Mouse (Mus musculus) layer of hippocampus, postnatal 14 days (tissue): Measurements from ENCODE around the gene Psip1. TPM values are rescaled to one million over a fixed set of nuclear protein-coding genes. Genes with fewer than 3 reads are reported as not detected.
A peak's percentile ranks its signal among the peaks of the same experiment; 100 is the strongest.
"Not testable (repeated sequence)": the region's sequence is repeated elsewhere in the genome, so short reads cannot be mapped to it uniquely, and the experiment has no call there.

Source experiments
- DNase-seq, 2 experiments: peaks; one replicate each; pipeline ENCODE4 v3.0.0; 2021 to 2022; ENCODE audit warnings: low spot score in 2 of 2, mixed read lengths in 1 of 2
- long read RNA-seq, 2 experiments: library from polyadenylated mRNA; stranded (forward); transcript quantifications; one replicate each; pipeline ENCODE4 v2.0.0; 2021
- total RNA-seq, 2 experiments: library from RNA; stranded (reverse); gene quantifications; 2 replicates each; pipeline ENCODE4 v1.2.3; 2021

Psip1 gene
- 100 to 1,000 TPM; 198 to 203 TPM for total RNA-seq
- long read RNA-seq, experiment 1, transcript Psip1-202 (11 exons, 1,973 nt): major isoform, 80 of 234 reads
- long read RNA-seq, experiment 1, transcript Psip1-203 (11 exons, 1,898 nt): minor isoform, 45 of 234 reads
- long read RNA-seq, experiment 1, transcript Psip1-201 (16 exons, 3,251 nt): minor isoform, 57 of 234 reads
- long read RNA-seq, experiment 1, partial matches to known transcripts: 29 of 234 reads
- long read RNA-seq, experiment 1, other reads (novel, unspliced or antisense): 23 of 234 reads
- long read RNA-seq, experiment 2, transcript Psip1-203 (11 exons, 1,898 nt): minor isoform, 67 of 286 reads
- long read RNA-seq, experiment 2, transcript Psip1-202 (11 exons, 1,973 nt): major isoform, 82 of 286 reads
- long read RNA-seq, experiment 2, transcript Psip1-201 (16 exons, 3,251 nt): minor isoform, 54 of 286 reads
- long read RNA-seq, experiment 2, partial matches to known transcripts: 55 of 286 reads
- long read RNA-seq, experiment 2, other reads (novel, unspliced or antisense): 28 of 286 reads

GRCm38 (mm10) chr4:83486117-83486901 is at the start of gene Psip1:
TSS of gene Psip1 (minus strand) at chr4:83486459.
- peak; percentile 89 to 90 for DNase-seq

DNA sequence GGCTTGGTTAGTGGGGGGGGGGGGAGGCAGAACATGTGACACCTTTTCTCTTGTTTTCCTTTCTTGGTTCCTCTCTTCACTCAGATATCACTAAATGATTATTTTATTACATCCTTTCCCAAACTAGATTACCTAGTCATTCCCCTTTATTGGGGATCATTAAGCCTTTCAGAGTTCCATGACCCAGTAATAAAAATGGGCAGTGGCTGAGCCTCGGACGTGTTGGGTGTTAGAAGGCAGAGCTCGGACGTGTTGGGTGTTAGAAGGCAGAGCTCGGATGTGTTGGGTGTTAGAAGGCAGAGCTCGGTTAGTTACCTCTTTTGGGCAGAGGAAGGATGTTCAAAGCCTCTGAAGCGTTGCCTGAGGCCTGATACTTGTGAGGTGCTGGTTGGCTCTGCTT is 47.8 kb upstream of the Psip1 start:
- no peak for DNase-seq

- no peak for DNase-seq
Observed at GRCm38 (mm10) chr4:83533168-83533911, 47.1 kb upstream of the Psip1 start.

DNA sequence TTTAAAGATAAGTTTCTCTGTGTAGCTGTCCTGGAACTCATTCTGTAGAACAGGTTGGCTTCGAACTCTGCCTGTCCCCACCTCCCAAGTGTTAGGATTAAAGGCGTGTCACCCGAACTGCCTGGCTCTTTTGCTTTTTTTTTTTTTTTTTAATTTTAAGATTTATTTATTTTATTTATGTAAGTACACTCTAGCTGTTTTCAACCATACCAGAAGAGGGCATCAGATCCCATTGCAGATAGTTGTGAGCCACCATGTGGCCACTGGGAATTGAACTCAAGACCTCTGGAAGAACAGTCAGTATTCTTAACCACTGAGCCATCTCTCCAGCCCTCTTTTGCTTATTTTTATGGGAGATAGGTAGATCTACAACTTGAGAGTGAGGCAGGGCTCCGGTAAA is 43.8 kb upstream of the Psip1 start:
- DNase-seq: not testable (repeated sequence)

GRCm38 (mm10) chr4:83527921-83528320 is 41.7 kb upstream of the Psip1 start:
- DNase-seq: no peak

- no peak for DNase-seq
Observed at GRCm38 (mm10) chr4:83526988-83527334, 40.7 kb upstream of the Psip1 start.

GRCm38 (mm10) chr4:83526270-83526987 is 40.2 kb upstream of the Psip1 start:
- no peak for DNase-seq

- no peak for DNase-seq
Observed at GRCm38 (mm10) chr4:83525690-83526055, 39.4 kb upstream of the Psip1 start.

DNA sequence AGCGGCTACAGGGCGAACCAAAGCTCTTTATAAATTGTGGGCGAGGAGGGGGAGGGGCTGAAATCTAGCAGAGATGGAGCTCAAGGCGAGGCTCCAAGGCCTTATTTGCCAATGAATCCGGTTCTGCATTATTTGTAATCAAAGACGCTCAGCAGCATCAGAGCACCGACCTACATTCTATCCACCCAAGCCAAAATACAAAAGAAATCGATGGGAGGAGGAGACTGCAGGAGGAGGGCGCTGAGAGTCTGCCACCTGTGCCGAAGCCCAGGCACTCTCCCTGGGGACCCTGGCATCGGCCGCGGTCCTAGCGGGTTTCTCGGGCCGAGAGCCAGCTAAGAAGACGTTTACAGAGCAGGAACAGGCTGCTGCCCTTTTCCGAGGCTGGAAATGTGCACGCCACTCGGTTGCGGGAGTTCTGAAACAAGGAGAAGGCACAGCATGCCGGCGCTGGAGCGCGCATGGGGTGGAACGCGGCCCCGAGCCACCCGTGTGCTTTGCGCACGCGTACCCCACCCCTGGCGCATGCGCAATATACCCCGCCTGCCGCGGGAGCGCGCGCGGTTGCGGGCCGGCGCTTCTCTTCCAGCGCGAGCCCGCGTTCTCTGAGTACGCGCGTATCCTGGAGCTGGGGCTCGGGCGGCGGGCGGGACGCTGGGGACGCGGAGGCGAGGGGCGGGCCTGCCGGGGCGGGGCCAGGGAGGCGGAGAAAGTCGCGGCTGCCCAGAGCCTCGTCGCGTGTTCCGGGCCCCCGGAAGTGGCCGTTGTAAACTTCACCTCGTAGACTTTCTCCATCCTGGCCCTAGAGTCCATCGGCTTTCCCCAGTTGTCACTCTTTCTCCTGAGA is 38.8 kb upstream of the Psip1 start, which contains the start of gene Ccdc171:
Gene Ccdc171 (plus strand): TSS at position 703 of the 847 bp plus-strand sequence.
- DNase-seq: peak; percentile 91 to 95

- no peak for DNase-seq
Observed at GRCm38 (mm10) chr4:83524456-83524842, 38.2 kb upstream of the Psip1 start.

DNA sequence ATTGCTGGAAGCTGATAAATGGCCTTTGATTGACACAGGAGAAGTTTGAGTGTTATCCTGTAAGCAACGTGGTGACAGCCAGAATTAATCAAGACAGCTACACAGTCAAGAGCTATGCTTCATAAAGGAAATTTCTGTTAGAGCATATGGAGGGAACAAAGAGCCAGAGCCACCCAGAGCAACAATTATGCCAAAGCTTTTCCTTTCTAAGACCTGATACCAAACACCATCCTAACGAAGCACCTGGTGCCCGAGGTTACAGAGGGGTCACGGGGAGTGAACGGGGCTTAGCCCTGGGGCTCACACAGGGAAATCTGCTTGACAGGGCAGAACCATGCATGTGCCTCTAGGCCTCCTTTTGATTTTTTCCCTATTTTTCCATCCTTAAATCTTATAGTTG is 35.8 kb upstream of the Psip1 start:
- no peak for DNase-seq

- no peak for DNase-seq
Observed at GRCm38 (mm10) chr4:83520308-83520707, 34.0 kb upstream of the Psip1 start.

GRCm38 (mm10) chr4:83519807-83520206 is 33.5 kb upstream of the Psip1 start:
- DNase-seq: no peak

- no peak for DNase-seq
Observed at GRCm38 (mm10) chr4:83519148-83519547, 32.9 kb upstream of the Psip1 start.

DNA sequence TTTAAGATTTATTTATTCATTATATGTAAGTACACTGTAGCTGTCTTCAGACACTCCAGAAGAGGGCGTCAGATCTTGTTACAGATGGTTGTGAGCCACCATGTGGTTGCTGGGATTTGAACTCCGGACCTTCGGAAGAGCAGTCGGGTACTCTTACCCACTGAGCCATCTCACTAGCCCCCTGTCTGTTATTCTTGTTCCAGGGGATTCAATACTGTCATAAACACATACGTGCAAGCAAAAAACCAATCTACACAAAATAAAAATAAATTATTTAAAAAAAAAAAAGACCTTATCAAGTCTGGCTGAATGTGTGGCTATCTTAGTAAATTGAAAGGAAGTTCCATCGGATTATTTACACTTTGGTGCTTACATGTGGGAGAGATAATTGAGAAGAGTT is 29.9 kb upstream of the Psip1 start:
- DNase-seq: not testable (repeated sequence)

DNA sequence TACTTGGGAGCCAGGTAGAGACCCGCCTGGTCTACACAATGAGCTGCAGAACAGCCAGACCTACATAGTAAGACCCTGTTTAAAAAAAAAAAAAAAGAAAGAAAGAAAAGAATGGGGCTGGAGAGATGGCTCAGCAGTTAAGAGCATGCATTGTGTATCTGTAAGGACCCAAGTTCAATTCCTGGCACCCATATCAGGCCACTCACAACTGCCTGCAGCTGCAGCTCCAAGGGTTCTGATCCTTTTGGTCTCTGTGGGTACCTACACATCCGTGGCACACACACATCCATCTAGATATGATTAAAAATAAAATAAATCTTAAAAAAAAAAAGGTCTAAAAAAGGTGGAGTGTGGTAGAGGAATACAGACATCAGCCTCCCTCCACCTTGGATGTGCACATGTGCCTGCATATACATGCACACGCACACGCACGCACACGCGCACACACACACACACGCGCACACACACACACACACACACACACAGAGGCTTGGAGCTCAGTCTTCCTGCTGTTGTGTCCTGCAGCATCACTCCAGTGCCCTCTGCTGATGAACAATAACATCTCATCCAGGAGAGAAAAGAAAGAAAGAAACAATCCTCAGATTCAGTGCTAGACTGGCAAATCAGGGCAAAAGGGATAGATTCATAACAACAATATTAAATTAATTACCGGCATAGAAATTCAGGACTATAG is 28.9 kb upstream of the Psip1 start:
- peak in 1 of 2 experiments; percentile 13 for DNase-seq

- DNase-seq: no peak
Observed at GRCm38 (mm10) chr4:83514183-83514582, 27.9 kb upstream of the Psip1 start.

DNA sequence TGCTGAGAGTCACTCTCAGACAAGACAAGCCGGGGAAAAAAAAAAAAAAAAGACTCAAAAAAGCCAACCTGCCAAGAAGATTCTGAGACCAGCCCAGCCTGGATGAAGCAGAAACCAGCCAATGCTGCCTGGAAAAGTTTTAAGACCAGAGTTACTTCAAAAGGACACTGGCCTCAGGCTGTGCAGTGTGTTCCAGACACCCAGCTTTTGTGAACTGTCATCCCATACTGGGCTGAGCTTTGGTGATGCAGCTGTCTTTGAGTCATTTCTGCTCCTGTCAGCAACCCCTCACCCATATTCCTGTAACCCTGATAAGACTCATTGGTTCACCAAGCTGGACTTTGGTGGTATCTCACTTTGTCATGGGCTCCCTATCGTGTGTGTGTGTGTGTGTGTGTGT is 26.4 kb upstream of the Psip1 start:
- no peak for DNase-seq

DNA sequence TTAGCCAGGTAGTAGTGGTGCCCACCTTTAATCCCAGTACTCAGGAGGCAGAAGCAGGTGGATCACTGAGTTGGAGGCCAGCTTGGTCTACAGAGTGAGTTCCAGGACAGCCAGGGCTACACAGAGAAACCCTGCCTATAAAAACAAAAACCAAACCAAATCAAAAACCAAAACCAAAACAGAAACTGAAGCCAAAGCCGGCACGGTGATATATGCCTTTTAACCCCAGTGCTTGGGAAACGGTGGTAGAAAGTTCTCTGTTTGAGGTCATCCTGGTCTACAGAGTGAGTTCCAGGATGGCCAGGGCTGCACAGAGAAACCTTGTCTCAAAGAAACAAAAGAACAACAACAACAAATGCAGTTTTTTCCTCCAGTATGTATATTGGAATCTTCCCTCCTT is 26.0 kb upstream of the Psip1 start:
- DNase-seq: no peak
